Mouse (Mus musculus) MEL (cell line): Measurements from ENCODE around the gene Rsad2.

Experiments
- CTCF ChIP-seq, 3 experiments: IDR thresholded peaks in 2 of 3; conservative IDR thresholded peaks in 1 of 3; 2 replicates each; pipeline ENCODE4 v1.5.1; 2011 to 2012; ENCODE audit warnings: low read length in 3 of 3, low read depth in 2 of 3, mild to moderate bottlenecking in 2 of 3, improper control_type of control experiment in 1 of 3, inconsistent platforms in 1 of 3, mixed read lengths in 1 of 3, moderate library complexity in 1 of 3; ENCODE audit not compliant: control insufficient read depth in 1 of 3, insufficient read depth in 1 of 3, poor library complexity in 1 of 3, severe bottlenecking in 1 of 3
- ETS1 ChIP-seq: IDR thresholded peaks from 2 replicates; pipeline ENCODE4 v1.6.1; 2012; ENCODE audit warnings: low read depth, mild to moderate bottlenecking, inconsistent platforms, low read length, improper control_type of control experiment, moderate library complexity
- NELFE ChIP-seq: IDR thresholded peaks from 2 replicates; pipeline ENCODE4 v1.6.1; 2011; ENCODE audit warnings: low read depth, low read length, improper control_type of control experiment
- POLR2A ChIP-seq, 2 experiments: IDR thresholded peaks; 2 replicates each; pipeline ENCODE4 v1.6.1; 2011 to 2012; ENCODE audit warnings: low read length in 2 of 2, mild to moderate bottlenecking in 2 of 2, control low read depth in 1 of 2, improper control_type of control experiment in 1 of 2, low read depth in 1 of 2, moderate library complexity in 1 of 2; ENCODE audit not compliant: control insufficient read depth in 1 of 2, insufficient read depth in 1 of 2, poor library complexity in 1 of 2
- POLR2AphosphoS5 ChIP-seq: IDR thresholded peaks from 2 replicates; pipeline ENCODE4 v1.6.1; 2012; ENCODE audit warnings: low read depth, borderline replicate concordance, mild to moderate bottlenecking, inconsistent platforms, low read length, moderate library complexity, mixed read lengths
- SIN3A ChIP-seq: IDR thresholded peaks from 2 replicates; pipeline ENCODE4 v1.6.1; 2012; ENCODE audit warnings: low read length, improper control_type of control experiment, inconsistent platforms
- TAL1 ChIP-seq: IDR thresholded peaks from 2 replicates; pipeline ENCODE4 v1.6.1; 2012; ENCODE audit warnings: mild to moderate bottlenecking, inconsistent platforms, low read length, moderate library complexity, mixed read lengths
- TBP ChIP-seq: IDR thresholded peaks from 2 replicates; pipeline ENCODE4 v1.8.0; 2011; ENCODE audit warnings: low read depth, low read length, improper control_type of control experiment
- ZKSCAN1 ChIP-seq: IDR thresholded peaks from 2 replicates; pipeline ENCODE4 v1.6.1; 2012; ENCODE audit warnings: low read depth, mild to moderate bottlenecking, inconsistent platforms, low read length, improper control_type of control experiment, moderate library complexity

DNA sequence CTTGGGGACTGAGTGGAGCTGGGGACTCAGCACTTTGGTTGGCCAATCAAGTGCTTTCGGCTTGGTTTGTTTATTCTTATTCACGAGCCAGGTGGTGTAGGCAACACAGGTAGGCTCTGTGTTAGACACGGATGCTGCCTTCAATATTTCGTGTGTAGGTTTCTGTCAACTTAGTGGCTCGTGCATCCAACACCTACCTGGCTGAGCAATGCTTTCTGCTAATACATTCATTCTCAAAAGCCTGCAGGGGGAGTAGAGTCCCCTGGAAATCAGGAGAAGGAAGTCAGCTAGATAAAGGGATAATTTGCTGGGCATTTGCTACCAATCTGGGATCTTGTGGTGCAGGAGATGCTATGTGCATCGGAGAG lies 13.8 kb upstream of the Rsad2 start:
- TF ChIP-seq CTCF (IDR thresholded peaks at IDR 0.05 in 2 of 3, conservative IDR thresholded peaks at IDR 0.05 in 1 of 3; ENCODE audit: control insufficient read depth in 1 of 3, insufficient read depth in 1 of 3, low read depth in 2 of 3, low read length in 3 of 3, poor library complexity in 1 of 3, severe bottlenecking in 1 of 3): no peak
- no peak for TF ChIP-seq POLR2A (IDR thresholded peaks at IDR 0.05; ENCODE audit: control insufficient read depth in 1 of 2, insufficient read depth in 1 of 2, low read depth in 1 of 2, low read length in 2 of 2, poor library complexity in 1 of 2)
- TF ChIP-seq TAL1: no peak
- TF ChIP-seq POLR2AphosphoS5: no peak
- TF ChIP-seq SIN3A: no peak
- TF ChIP-seq ZKSCAN1: no peak
- no peak for TF ChIP-seq NELFE
- TF ChIP-seq ETS1: no peak
- no peak for TF ChIP-seq TBP
